Mouse (Mus musculus): ENCODE data around the gene BC029722.

GRCm38 (mm10) chr2:155787949-155788931, 31.0 kb downstream of the BC029722 start:
- no peak for TF ChIP-seq ZC3H11A (IDR thresholded peaks at IDR 0.05; ENCODE audit: borderline replicate concordance, low read depth, low read length)
- no peak for TF ChIP-seq CHD2 (IDR thresholded peaks at IDR 0.05; ENCODE audit: low read depth, low read length)
